Mouse (Mus musculus) brown adipose tissue, adult 24 weeks (tissue): ENCODE measurements around the gene Glmn. TPM values are rescaled to one million over a fixed set of nuclear protein-coding genes. Genes with fewer than 3 reads are reported as not detected.

Source experiments
- H3K27ac ChIP-seq: fragments of 200-500 bp; replicated peaks from 2 replicates; pipeline ENCODE4 v1.5.1; 2012; ENCODE audit warnings: low read depth, mild to moderate bottlenecking, low read length
- H3K4me1 ChIP-seq: fragments of 200-500 bp; 2 replicates; pipeline ENCODE4 v1.6.1; 2012; ENCODE audit warnings: low read length, mixed read lengths; ENCODE audit not compliant: control insufficient read depth, insufficient read depth, insufficient read length
- H3K4me3 ChIP-seq: fragments of 200-500 bp; 2 replicates; pipeline ENCODE4 v1.5.1; 2012; ENCODE audit warnings: low read depth, mild to moderate bottlenecking, low read length, moderate library complexity; ENCODE audit not compliant: insufficient read depth
- polyA plus RNA-seq: library from polyadenylated mRNA; stranded (reverse); fragments of >200 nt; gene quantifications from 2 replicates; pipeline ENCODE4 v1.2.4, GENCODE M21; 2012; ENCODE audit not compliant: missing spikeins, insufficient read depth, insufficient read length

Glmn gene
- polyA plus RNA-seq, 1 experiment, result 11.4 TPM

- Histone ChIP-seq H3K4me1 (no peaks in the 10 kb centered on the region; the same call in 1 of the 2 replicates), H3K27ac (no peak overlapping the region), H3K4me3 (no peak overlapping the region)
These were observed 56.0 kb downstream of the Glmn start for GRCm38 (mm10) chr5:107541696-107542095.

GRCm38 (mm10) chr5:107534581-107534980 is 63.1 kb downstream of the Glmn start, which contains the start of gene 1700028K03Rik:
1700028K03Rik (plus strand) TSS chr5:107534709.
- Histone ChIP-seq H3K27ac (no peak within 1 kb of the TSS), H3K4me1 (no peaks in the 10 kb centered on the region), H3K4me3 (no peak within 1 kb of the TSS)

DNA sequence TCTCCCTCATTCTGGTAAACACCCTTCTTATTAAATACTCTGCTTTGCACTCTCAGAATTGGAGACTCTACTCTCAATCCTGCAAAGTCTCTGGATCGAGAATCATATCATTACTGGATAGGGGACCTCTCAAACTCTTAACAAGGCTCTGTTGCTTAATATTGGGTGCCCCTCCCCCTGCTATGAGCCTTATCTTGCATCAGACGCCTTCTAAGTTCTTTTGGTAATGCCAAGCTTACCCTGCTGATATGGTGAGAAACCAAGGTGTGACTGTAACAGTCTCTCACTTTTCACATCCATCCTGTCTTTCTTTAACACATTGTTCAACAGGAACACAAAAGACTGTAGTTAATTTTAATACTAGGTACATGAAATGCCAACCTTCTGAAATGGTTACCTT is 64.1 kb downstream of the Glmn start:
- no peak overlapping the region for H3K4me3 ChIP-seq
- H3K4me1 ChIP-seq, result no peaks in the 10 kb centered on the region
- H3K27ac ChIP-seq, result no peak overlapping the region

DNA sequence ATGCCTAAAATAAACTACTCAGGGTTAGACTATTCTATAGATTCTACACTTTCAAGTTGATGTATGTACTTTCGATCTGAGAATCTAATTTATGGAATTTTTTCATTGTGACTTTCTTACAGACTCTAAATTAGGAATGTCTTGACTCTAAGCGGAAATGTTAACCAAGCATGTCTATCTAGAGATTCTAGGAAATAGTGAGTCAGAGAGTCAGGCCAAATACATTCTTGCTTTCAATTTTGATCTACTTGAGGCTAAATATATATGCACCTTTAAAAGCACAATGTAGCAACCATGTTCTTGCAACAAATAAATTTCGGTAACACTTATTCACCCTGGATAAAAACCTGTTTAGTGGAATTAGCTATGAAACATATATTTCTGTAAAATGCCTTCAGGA is 68.8 kb downstream of the Glmn start:
- H3K4me3 ChIP-seq, result no peak overlapping the region
- no peaks in the 10 kb centered on the region for H3K4me1 ChIP-seq
- H3K27ac ChIP-seq, result no peak overlapping the region

DNA sequence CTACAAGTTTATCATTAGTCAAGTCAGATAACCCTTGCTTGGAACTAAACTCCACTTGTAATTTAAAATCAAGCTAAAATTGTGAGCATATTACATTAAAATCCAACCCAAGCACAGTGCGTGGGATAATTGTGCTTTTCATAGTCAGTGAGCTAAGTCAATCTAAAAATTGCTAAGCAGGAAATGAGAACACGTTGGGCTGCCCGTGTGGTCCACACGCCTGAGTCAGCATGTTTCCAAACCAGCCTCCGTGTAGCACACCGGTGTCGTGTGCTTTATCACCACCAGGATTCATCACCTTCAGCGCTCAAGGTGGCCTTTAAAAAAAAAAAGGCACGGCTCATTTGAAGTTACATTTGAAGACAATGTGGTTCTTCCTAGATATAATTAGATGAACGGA is 73.4 kb downstream of the Glmn start:
- H3K27ac ChIP-seq, result no peak overlapping the region
- no peak overlapping the region for H3K4me3 ChIP-seq
- peaks cover 7% of the 10 kb centered on the region; the same call in 1 of the 2 replicates for H3K4me1 ChIP-seq

DNA sequence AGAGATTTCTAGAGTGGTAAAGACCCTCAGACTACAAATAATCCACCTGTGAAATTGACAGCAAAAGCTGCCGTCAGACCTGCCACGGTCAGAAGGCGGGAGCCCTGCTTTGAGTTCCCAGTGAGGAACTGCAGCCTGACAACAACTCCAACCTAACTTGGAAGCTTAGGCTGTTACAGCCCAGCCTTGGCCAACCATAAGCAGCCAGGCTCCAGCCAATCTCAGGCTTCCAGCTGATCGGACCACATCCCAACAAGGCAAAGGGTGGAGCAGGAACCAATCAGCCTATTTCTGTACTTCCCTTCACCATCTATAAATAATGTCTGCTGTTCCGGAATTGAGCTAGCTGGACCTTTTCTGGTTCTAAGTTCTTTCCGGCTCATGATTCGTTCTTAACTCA is 75.8 kb downstream of the Glmn start:
- H3K4me3 ChIP-seq, result no peak overlapping the region
- no peak overlapping the region for H3K27ac ChIP-seq
- peaks cover 7% of the 10 kb centered on the region; the same call in 1 of the 2 replicates for H3K4me1 ChIP-seq

DNA sequence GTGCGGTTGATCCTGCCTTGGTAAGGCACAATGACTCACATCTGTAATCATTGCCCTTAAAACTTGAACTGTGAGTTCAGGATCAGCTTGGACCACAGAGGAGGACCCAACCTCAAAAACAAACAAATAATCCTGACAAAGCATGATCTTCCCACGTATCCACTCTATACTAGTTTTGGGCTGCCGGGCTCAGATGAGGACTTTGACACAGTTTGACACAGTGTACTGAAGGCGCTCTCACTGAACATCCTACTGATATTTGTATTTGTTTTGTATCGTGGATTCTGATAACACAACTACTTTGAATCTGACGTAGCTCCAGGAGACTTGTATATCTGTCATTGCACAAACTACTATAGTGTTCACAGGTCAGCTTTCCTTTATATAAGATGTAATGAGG is 76.3 kb downstream of the Glmn start:
- peaks cover 7% of the 10 kb centered on the region; the same call in 1 of the 2 replicates for H3K4me1 ChIP-seq
- H3K27ac ChIP-seq, result no peak overlapping the region
- H3K4me3 ChIP-seq, result no peak overlapping the region

DNA sequence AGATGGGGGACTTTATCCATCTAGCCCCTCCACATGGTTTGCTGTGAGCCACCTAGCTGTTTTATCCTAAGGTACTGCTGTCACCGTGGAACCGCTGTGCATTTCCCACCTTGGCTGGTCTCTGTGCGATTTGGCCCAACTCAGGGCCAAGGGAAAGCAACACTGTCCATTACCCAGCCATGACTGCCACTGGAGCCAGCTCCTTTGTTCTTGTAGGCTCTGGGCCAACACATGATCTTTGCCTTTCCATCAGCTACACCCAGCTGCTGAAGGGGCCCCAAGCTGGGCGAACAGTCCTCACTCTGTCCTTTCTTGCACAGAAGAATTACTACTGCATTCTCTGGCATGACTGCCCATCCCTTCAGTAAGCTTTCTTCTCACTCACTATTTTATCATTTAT is 79.1 kb downstream of the Glmn start:
- H3K4me1 ChIP-seq, result peaks cover 7% of the 10 kb centered on the region; the same call in 1 of the 2 replicates
- no peak overlapping the region for H3K4me3 ChIP-seq
- H3K27ac ChIP-seq, result no peak overlapping the region

DNA sequence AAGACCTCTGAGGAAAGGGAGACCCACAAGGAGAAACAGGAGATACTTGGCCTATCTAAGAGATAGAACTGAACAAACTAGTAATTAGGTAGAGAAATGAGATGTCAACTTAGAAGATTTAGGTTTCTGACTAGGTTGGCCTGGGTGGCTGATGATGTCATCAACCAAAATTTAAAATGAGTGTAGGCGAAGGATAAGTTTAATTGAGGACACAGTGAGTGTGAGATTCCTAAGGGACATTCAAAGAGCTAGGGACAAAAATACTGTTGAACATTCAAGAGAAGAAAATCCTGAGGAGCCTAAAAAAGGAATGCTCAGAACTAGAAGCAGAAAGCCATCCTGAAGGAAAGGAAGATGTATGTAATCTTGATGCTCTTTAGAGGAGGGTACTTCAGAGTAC is 81.6 kb downstream of the Glmn start:
- Histone ChIP-seq H3K27ac (no peak overlapping the region), H3K4me3 (no peak overlapping the region), H3K4me1 (peaks cover under 1% of the 10 kb centered on the region; the same call in 1 of the 2 replicates)

- no peak overlapping the region for H3K4me3 ChIP-seq
- H3K4me1 ChIP-seq, result no peaks in the 10 kb centered on the region
- no peak overlapping the region for H3K27ac ChIP-seq
These were observed 82.2 kb downstream of the Glmn start for GRCm38 (mm10) chr5:107515453-107515852.

- H3K4me3 ChIP-seq, result no peak overlapping the region
- H3K27ac ChIP-seq, result no peak overlapping the region
- no peaks in the 10 kb centered on the region for H3K4me1 ChIP-seq
These were observed 84.1 kb downstream of the Glmn start for GRCm38 (mm10) chr5:107513583-107513982.

DNA sequence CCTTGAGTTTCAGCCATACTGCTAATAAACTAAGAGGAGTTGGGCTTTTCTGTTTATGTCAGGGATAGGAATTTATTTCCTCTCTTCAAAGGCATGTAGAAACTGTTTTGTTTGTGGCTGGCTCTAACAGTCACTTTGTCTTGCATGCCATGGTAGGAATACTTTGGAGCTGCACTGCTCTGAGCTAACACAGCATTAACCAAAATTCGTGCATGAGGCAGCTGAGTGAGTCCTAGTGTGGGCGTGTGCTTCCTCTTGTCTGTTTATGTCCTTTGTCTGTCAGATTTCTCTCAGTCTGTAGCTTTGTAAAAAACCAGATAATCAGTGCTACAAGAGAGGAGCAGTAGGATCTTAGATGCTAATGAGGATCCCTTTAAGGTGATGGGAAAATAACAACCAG is 86.4 kb downstream of the Glmn start:
- H3K27ac ChIP-seq, result no peak overlapping the region
- no peaks in the 10 kb centered on the region for H3K4me1 ChIP-seq
- H3K4me3 ChIP-seq, result no peak overlapping the region

DNA sequence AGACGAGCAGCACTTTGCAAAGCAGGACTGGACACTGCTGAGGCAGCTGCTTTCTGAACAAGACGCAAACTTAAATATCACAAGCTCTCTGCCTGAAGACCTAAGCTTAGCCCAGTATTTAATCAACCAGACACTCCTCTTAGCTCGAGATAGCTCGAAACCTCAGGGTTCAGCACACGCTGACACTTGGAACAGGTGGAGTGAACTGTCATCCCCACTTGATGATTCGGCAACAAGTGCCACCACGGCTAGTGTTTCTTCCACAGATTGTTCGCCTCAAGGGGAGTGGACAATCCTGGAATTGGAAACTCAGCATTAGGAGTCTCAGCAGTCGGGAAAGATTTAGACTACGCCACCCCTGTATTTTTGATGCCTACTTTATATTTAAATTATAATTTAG is 87.2 kb downstream of the Glmn start:
- Histone ChIP-seq H3K4me3 (no peak overlapping the region), H3K4me1 (no peaks in the 10 kb centered on the region), H3K27ac (no peak overlapping the region)

DNA sequence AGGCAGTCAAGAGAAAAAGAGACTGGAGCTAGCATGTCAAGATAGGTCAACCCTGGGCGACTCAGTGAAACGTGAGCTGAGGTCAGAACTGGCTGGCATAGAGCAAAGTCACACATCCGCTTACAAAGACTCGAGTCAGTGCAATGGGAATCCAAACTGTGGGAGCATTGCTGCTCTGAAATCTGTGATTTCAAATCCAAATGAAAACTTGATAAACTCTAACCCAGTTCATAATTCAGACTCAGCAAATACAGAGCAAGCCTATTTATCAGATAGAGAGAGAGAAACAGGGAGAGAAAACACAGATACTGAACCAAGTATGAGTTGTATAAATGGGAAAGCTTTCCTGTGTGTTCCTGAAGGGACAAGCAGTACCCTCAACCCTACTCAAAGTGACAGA is 90.4 kb downstream of the Glmn start, which contains the start of gene Gm42669:
Gene Gm42669 (plus strand): TSS at position 301 of the 400 bp plus-strand sequence.
- H3K27ac ChIP-seq, result no peak within 1 kb of the TSS
- no peaks in the 10 kb centered on the region for H3K4me1 ChIP-seq
- H3K4me3 ChIP-seq, result no peak within 1 kb of the TSS

DNA sequence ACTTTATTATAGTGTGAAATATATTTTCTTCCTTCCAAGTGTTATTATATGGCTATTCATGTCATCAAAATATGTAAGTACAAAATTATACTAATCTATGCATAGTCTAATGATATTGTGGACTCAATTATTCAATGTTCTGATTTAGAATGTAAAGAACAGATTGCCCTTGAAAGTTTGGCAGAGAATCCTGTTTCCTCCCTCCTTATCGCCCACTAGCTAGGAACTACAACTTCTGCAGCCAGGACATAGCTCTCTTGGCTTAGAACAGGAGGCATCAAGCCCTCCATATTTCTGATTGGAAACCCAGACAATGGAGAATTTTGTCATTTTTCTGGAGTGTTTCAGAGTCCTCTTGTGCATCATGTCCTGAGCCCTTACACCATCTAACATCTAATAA is 96.9 kb downstream of the Glmn start:
- H3K4me3 ChIP-seq, result no peak overlapping the region
- no peak overlapping the region for H3K27ac ChIP-seq
- no peaks in the 10 kb centered on the region for H3K4me1 ChIP-seq

- no peak overlapping the region for H3K4me3 ChIP-seq
- no peak overlapping the region for H3K27ac ChIP-seq
- no peaks in the 10 kb centered on the region for H3K4me1 ChIP-seq
These were observed 97.7 kb downstream of the Glmn start for GRCm38 (mm10) chr5:107499891-107500535.
